Mouse (Mus musculus) liver, adult 2 months (tissue): ENCODE results near the gene Ankrd39.

Experiments used
- CTCF ChIP-seq: fragments of 200-500 bp; IDR thresholded peaks from 2 replicates; pipeline ENCODE4 v1.5.1; 2011; ENCODE audit warnings: low read depth, low read length, control low read depth
- POLR2A ChIP-seq: fragments of 200-500 bp; IDR thresholded peaks from 2 replicates; pipeline ENCODE4 v1.6.1; 2011; ENCODE audit warnings: low read length, control low read depth; ENCODE audit not compliant: insufficient read depth; ENCODE audit errors: extremely low read depth

DNA sequence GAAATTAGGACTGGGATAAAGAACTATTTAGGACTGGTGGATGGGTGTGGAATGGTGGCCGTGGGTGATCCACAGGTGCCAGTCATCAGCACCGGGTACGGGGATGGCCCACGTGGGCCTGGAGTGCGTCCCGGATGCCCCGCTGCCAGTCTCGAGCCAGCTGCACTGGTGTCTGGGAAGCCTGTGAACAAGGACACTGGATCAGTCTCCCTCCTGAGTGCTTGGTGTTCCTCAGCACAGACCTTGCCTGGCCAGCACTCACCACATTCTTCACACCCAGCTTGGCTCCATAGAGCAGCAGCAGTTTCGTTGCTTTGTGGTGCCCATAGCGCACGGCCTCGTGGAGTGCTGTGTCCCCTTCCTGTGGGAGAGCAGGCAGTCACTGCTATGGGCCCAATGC, 15.8 kb downstream of the Ankrd39 start:
- TF ChIP-seq CTCF (no peak), POLR2A (no peak)
